Mouse (Mus musculus) spleen, adult 2 months (tissue): ENCODE data around the gene Ltf.

Experiments used
- CTCF ChIP-seq: fragments of 200-500 bp; IDR thresholded peaks from 2 replicates; pipeline ENCODE4 v1.5.1; 2011; ENCODE audit warnings: mild to moderate bottlenecking, inconsistent platforms; ENCODE audit not compliant: insufficient read depth, insufficient read length, insufficient replicate concordance; ENCODE audit errors: extremely low read depth
- POLR2A ChIP-seq: fragments of 200-500 bp; IDR thresholded peaks from 2 replicates; pipeline ENCODE4 v1.6.1; 2011; ENCODE audit warnings: low read depth, low read length, inconsistent platforms

DNA sequence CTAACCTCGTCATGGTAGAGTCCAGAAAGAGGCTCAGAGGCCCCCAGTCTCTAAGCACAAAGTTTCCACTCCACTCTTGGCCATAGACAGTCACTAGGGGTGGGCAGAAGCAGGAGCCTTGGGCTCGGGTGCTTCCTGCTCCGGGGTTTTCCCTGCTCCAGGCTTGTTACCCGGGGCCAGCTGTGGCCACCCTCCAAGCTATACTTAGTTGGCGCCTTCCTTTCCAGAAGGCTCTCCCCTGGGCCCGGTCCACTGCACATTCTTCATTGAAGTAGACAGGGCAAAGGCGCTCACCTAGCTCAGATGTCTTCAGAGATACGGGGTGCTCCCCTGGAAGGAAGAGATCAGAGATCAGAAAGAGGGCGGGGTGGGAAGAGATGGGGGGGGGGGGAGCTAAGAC, 7.5 kb upstream of the Ltf start:
- TF ChIP-seq CTCF = no peak
- no peak for TF ChIP-seq POLR2A
